Mouse (Mus musculus) urinary bladder, postnatal 25 days (tissue): ENCODE measurements at regions not wholly inside any gene's neighbourhood (a gene's known extent, or its start where the extent isn't known, plus 50 kb on each side); places are given as distances from the start of the nearest gene placed in this dataset.
A peak's percentile ranks its signal among the peaks of the same experiment; 100 is the strongest.

Experiments used
- DNase-seq: peaks from one replicate; pipeline ENCODE4 v3.0.0; 2022; ENCODE audit warnings: low spot score

DNA sequence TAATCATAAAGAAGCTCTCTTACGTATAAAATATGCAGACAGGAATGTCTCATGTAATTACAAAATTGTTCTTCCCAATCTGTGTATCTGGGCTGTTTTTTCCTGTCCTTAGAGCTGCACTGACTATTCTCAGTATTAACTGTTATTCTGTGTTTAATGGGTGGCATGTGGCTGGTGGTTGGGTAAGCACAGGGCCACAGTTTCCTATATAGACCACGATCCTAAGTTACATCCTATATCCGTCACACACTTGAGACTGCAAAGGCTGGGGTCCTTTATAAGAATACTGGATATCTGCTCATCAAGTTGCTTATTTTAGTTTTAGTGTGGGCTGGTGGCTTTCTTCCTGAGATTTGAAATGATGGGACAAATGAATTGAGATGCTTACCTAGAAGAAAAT, 159.0 kb downstream of the Sox4 start:
- DNase-seq, result no peak

DNA sequence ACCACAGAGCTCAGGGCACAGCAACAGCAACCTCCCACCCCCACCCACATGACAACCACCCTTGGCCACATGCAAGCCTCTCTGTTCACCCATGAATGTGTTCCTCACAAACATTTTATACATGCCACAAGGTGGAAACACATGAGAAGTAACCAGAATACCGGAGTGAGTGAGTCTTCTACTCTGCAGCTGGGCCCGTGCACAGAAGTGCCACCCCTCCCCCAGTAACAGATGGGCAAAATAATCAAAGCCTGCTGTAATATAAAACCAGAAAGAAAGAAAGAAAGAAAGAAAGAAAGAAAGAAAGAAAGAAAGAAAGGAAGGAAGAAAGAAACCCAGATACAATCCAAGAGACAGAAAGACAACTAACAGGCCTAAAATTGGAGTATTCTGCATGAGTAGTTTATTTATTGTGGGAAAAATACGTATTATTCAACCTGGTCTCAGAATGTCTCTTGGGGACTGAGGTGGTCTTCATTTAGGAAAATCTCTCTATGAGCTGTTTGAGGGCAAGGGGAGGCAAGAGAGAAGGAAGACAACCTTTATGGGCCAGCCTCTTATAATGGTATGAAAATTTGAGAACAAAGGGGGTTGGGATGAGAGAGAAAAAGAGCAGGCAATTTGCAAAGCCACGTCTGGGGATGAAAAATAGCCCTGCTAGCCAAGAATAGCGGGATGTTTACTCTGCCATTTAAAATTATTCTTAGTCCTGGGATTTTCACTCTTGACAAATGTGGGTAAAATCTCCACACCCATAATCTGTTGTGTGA, 160.2 kb downstream of the Sox4 start:
- no peak for DNase-seq

DNA sequence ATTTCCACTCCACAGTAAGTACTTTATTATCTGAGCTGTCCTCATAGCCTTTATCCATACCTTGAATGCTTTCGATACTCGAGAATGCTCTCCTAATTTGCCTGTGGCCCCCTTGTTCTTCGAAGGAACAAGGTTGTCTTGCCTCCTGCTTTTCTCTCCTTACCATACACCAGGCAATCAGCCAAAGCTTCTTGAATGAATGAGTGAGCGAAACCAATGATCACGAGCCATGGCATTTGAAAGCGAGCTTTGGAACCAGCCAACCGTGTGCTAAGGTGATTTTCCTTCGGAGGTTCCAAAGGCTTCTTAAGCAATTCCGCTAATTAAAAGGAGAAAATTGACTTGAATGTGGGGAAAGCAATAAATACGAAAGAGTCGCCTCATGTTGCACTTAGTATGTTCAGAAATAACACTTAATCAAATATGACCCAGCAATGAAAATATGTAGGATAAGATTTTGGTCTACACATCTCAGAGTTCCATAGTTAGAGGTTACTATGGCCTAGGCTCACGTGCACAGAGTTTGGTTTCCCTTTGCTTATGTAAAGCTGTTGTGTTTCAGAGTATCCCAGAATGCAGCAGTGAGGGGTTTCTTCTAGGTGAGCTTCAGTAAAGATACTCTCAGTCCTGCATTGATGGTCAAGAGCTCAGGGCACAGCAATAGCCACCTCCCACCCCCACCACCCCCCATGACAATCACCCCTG, 160.9 kb downstream of the Sox4 start:
- no peak for DNase-seq

DNA sequence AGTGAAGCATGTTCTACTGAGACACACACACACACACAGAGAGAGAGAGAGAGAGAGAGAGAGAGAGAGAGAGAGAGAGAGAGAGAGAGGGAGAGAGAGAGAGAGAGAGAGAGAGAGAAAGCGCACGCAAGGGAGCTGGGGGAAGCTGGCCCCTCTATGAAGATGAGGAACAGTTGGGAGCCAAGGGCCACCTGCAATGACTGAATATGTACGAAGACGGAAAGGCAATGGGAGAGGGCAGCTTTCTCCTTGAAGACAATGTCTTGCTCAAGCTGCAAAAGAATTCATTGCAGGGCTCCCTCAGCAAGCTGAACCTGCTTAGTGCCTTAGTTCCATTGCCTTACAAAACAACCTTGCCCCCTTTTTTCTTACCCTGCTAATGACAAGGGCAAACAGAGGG, 163.1 kb downstream of the Sox4 start:
- DNase-seq, result no peak

DNA sequence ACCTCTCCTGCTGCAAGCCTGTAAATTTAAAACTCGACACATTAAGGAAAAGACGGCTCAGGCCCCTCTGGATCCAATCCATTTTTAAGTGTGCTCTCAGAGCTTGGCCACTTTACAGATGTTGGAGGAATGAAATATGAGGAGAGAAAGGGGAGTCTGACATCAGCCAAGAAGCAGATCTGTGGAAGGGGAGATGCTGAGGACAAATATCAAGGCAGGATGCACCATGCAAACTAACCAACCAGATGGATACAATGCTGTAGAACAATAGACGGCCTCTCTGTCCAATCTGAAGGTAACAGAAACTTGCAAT, 166.2 kb downstream of the Sox4 start:
- no peak for DNase-seq

DNA sequence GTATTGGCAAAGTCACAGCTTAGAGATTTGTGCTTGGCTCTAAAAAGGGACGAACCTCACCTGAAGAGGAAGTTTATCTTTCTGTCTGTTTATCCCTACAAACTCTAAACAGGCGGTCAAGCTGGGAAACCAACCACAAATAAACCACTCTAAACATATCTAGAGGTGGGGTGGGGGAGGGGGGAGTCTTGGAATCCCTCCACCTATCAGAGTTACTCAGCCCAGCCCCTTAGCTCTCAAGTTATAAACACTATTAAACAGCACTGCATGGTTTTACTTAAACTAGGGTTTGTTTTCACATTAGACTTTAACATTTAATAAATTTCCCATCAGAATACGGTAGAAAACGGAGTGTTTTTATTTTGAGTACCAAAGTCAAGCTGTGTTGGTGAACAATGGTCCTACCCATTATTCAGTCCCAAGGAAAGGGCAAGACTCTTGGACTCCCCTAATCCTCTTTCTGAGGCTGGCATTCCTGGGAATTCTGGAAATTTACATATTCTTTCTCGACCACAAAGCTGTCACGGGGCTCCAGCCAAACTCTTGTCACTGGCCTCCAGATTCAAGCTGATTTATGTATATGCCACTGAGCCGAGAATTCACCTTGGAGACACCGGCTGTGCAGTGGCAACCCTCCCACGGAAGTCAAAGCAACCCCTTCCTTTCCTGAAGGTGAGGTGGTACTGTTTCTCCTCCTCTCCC, 166.7 kb downstream of the Sox4 start:
- DNase-seq, result no peak

DNA sequence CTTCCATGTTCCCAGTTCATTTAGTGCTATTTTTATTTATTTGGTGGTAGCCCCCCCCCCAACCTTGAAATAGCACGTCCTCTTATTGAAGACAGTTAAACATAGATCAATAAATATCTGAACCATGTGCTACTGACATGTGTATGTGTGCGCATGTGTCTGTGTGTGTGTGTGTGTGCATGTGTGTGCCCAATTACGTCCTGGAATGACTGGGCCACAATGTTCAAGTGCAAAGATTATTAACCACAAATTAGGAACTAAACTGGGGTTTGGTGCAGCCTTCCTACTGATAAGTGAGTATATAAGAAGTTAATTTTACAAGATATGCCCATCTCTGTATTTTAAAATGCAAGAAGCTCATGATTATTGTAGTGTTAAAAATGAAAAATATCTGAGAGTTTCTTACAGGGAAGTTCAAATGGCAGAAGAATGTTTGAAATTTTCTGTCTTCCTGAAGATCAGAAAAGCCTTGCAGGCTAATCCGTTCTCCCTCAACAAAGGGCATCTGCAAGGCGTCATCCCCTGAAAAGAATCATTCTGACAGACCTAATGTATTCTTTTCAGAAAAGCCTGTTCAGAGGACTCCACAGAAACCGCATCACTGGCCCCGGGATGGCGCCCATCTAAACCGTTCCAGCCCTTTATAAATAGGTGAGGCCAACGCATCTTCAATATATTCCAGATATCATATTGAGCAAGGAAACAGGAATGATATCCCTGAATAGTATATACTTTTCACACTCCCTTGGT, 170.8 kb downstream of the Sox4 start:
- DNase-seq, result no peak

DNA sequence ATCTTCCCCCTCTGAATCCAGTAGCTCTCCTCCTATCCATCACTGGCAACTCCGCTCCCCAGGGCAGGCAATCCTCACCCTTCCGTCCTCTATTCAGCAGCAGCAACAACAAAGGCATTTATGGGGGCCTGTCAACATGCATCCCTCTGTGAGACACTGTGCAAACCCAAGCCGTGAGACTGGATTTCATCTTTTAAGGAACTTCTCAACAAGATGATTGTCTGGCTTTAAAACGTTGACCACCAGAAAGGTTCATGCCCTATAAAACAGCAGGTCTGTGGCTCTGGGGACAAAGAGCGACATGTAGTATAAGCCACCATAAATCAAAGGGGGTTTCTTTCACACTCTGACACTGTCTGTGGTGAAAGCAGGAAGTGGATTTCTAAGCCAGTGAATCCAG, 171.4 kb downstream of the Sox4 start:
- no peak for DNase-seq

DNA sequence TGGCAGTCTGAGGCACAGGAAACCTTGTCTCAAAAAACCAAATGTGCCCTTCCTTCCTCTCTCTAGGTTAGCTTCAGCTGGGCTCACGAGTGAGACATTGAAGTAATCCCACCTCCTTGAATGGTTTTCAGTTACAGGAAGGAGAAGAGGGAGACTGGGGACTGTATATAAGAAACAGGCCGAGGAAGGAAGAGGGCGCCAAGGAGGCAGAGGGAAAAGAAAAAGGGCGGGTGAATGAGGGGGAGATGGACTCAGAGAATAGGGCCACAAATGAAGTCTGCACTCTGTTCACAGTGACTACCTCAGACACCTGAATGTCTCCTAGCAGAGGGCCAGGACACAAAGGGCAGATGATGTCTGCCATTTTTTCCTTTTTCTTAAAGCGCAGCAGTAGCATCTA, 171.9 kb downstream of the Sox4 start:
- DNase-seq, result no peak

DNA sequence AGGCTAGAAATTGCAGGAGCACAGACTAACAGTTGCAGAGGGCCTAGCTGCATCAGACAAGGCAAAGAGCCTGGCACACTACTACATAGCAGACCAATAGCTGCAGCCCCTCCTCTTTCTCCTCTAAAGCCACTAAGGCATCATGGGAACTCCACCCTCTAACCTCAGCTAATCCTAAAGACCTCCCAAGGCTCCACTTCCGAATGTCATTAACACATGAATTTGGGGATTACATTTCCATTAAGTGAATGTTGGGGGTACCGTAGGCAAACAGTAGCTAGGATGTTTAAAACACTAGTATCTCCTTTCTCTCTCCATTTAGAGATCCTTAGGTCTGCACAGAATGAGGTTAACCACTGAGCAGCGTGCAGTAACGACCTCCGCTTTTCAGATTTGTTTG, 173.1 kb downstream of the Sox4 start:
- DNase-seq, result no peak

DNA sequence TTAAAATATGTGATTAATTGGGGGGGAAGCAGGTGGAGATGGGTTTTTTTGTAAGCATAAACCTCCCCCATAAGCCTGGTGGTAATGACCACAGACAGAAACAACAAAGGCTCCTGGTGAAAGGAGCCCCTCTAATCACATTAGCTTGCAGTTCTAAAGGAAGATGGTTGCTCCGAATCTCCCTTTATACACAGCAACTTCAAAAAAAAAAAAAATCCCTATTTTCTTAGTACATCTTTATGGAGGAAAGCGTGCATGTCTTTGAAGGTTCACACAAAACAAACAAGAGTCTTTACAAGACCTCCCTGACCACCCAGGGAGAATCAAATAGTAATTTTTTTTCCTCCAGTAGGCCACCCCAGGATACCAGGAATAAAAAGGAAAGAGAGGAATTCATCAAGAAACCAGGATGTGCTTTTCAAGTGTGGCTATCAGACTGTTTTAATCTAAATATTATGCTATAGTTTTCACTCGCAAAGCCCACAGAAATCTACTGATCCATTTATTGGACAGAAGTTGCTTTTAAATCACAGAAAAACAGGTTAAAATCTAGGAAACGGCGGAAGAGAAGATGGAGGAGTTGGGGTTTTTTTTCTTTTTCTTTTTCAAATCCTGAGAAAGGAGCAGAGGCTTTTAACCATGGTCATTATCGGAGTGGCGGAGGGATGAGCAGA, 178.2 kb downstream of the Sox4 start:
- DNase-seq, result no peak

DNA sequence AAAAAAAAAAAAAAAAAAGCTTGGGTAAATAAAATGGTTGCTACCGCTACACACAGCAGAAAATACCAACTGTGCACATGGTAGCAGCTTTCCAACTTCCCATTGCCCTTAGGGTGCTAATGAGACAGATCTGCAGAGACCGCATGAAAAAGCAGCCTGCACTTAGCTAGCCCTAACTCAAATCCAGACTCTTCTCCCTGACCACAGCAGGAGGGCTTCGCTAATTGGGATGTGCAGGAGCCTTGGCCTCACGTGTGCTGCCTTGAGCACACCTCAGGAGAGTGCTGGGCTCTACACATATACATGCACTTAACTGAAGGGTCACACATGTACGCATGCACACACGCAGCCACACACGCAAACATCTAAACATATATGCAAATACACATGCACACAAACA, 178.9 kb downstream of the Sox4 start:
- no peak for DNase-seq

DNA sequence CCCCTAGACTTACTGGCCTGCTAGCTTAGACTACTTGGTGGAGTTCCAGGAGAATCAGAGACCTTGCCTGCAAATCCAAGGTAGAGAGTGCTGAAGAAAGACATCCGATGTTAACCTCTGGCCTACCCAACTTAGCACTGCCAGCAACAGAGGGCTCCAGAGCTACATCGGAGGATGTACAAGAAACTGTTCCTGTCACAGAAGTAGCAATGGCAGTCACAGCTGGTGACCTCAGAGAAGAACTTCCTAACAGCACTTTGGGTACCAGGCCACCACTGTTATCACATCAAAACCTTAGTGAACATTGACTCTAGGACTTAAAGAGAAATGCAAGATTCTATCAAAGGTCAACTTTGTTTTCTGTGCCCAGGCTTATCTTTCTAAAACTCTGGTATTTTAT, 180.0 kb downstream of the Sox4 start:
- DNase-seq, result no peak

DNA sequence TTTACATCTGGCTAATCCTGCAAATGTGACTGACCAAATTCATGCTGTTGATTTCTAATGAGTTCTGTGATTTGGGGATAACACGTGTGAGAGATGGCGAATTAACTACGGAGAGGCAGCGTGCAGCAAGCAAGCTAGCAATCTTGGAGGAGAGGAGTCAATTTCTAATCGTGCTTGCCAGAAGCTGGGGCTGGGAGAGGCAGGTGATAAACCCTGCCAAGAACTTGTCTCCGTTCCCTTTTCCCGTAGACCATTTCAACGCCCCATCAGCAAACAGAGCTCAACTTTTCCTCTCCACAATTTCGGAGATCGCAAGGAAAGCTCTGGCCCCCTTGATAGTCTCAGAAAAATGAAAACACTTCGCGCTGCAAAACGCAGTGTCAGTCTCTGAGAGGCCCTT, 183.0 kb downstream of the Sox4 start:
- no peak for DNase-seq

DNA sequence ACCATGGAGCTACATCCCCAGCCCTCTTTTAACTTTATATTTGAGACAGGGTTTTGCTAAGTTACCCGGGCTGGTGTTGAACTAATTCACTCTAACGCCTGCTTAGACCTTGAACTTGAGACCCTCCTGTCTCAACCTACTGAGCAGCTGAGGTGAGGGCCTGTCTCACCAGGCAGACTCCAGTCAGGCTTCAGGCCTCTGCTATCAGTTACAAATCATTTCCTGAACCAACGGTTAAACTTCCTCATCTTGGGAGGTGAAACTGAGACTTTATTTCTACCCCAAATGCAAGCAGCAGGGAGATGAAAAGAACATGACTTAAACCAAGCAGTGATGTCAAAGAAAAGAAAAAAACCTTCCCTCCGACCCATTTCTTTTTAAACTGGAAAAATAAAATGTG, 183.5 kb downstream of the Sox4 start:
- DNase-seq, result no peak

DNA sequence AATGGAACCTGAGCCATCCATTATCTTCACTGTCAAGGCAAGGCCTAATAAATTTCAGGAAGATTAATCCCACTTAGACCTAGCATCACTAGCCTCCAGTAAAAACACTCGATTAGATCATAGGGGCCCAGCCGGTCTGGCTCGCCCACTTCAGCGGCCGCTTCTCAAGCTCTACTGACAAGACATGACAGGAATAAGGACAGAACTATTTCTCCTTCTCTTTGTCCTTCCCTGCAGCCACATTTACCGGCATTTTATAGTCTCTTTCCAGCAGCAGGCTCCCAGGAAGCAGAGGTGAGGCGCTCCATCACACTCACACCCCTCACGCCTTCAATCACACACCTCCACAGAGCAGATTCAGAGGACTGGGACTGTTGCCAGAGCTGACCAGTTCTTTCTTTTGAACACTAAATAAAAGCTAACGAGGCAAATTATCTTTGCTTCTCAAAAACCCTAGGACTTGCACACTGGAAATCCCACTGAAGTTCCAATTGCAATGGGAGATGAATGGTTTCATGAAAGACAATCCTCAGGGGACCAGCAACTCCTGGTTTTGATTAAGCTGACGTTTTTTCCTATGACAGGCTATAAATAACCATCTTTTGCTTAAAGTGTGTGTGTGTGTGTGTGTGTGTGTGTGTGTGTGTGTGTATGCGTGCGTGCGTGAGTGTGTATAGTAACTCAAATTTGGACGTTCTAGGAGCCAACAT, 184.6 kb downstream of the Sox4 start:
- DNase-seq, result no peak

DNA sequence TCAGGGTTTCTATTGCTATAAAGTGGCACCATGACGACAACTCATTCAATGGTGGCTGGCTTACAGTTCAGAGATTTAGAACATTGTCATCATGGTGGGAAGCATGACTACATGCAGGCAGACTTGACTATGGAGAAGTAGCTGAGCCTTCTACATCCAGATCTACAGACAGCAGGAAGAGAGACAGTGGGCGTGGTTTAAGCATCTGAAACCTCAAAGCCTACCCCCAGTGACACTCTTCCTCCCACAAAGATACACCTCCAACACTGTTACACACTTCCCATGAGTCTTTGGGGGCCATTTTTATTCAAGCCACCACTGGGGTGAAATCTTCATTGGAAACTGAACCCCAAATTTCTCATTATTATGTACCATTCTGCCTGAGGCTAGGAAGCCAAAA, 191.0 kb downstream of the Sox4 start:
- no peak for DNase-seq

DNA sequence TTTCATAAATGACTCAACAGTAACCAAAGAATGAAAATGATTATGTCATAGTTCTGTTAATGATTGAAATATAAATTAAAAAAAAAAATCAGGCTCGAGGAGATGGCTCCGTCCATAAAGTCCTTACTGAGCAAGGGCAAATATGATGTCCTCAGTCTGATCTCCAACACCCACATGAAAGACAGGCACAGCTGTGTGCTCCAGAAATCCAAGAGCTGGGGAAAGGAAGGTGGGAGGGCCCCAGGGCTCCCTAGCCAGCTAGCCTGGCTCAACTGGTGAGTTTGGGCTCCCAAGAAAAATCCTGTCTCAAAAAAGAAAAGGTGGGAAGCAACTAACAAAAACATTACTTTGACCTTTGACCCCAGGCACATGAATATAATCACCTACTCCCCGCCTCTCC, 194.5 kb downstream of the Sox4 start:
- DNase-seq, result no peak

DNA sequence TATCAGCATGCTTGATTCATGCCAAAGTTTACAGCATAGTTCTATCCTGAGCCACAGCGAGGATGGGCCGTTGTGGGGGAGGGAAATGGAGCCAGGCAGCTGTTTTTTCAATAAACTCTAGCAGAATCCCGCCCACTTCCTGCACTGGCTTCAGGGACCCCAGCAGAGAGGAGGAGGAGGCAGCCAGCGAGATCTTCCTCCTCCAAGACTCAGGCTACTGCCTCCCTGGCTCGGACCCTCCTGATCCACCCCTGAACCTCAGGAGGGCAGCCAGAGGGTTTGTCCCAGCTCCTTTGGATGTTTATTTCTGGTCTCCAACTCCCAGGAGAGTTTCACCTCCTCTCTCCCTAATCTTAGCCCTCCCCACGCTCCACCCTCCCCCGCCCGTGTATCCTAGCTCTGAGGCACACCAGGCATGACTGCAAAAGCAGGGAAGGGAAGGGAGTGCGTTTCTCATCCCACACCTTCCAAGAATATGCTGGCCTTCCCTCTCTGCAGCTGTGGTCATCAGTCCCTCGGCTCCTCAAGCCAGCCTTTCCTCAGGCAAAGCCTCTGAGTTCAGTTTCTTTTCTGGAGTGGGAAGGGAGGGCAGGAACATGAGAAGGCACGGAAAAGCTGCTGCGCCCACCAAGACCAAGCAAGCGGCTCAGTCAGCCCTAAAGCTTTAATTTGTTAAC, 195.5 kb downstream of the Sox4 start:
- DNase-seq, result peak; percentile 46

DNA sequence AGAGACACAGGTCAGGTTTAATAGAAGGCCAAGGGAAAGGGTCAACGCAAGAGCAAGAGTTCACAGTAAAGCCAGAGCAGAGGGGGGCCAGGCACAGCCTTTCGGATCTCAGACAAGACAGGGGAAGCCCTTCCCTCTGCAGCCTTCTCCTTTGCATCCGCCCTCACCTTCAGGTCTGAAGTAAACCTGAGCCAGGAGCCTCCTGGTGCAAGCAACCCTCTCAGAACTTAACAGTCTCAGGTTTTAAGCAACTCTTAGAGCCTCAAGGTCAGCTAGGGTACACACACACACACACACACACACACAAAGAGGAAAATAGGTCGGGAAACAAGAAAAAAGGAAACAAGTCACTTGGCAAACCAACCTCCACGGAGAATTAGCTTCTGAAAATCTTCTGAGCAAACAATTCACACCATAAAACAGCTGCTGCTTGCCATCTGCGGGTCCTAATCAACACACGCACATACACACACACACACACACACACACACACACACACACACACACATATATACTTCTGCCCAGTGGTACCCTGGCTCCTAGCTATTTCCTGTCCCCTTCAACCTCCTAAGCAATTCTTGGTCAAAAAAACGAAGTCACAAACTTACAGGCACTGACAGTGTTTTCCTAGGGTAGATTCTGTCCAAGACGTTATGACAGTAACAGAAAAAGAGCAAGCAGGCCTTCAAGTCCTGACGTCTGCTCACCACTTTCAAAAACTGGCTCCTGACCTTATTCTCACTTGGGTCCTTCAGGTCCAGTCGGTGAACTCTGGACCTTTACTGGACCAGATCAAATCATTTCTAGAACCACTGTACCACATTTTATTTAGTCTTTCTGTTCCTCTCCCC, 196.4 kb downstream of the Sox4 start:
- DNase-seq, result no peak
